Mouse (Mus musculus) CH12.LX (cell line): ENCODE results near the gene A630023A22Rik. TPM values are rescaled to one million over a fixed set of nuclear protein-coding genes. Genes with fewer than 3 reads are reported as not detected.

Experiments
- DNase-seq: peaks from one replicate; pipeline ENCODE4 v3.0.0-alpha.2; 2013; ENCODE audit errors: extremely low read depth
- H3K27ac ChIP-seq: 2 replicates; pipeline ENCODE4 v1.5.1; 2012; ENCODE audit warnings: low read depth, mild to moderate bottlenecking, control low read depth, moderate library complexity; ENCODE audit not compliant: insufficient read depth
- H3K27me3 ChIP-seq: replicated peaks from 2 replicates; pipeline ENCODE3; 2012; ENCODE audit warnings: inconsistent platforms
- H3K36me3 ChIP-seq, 2 experiments: replicated peaks in 1 of 2; 2 replicates each; pipeline versions ENCODE3 to v1.6.1; 2012; ENCODE audit warnings: inconsistent platforms in 1 of 2, low read length in 1 of 2, mild to moderate bottlenecking in 1 of 2, mixed read lengths in 1 of 2, moderate library complexity in 1 of 2; ENCODE audit not compliant: control insufficient read depth in 1 of 2, insufficient read depth in 1 of 2
- H3K4me1 ChIP-seq, 2 experiments: 2 replicates each; pipeline ENCODE4 v1.6.1; 2012; ENCODE audit warnings: inconsistent platforms in 1 of 2, moderate library complexity in 1 of 2; ENCODE audit not compliant: insufficient read depth in 2 of 2, control insufficient read depth in 1 of 2
- H3K4me2 ChIP-seq: 2 replicates; pipeline ENCODE4 v1.6.1; 2012; ENCODE audit warnings: low read depth, mild to moderate bottlenecking, control low read depth; ENCODE audit not compliant: poor library complexity, insufficient read depth, severe bottlenecking
- H3K4me3 ChIP-seq, 3 experiments: fragments of 150-350 bp in 1 of 3; sonication (generic) in 1 of 3; replicated peaks in 1 of 3; 2 replicates each; pipeline versions ENCODE3 to v1.5.1; 2011 to 2012; ENCODE audit warnings: low read depth in 2 of 3, low read length in 2 of 3, mild to moderate bottlenecking in 2 of 3, moderate library complexity in 2 of 3, control low read depth in 1 of 3, improper control_type of control experiment in 1 of 3, inconsistent platforms in 1 of 3, mixed read lengths in 1 of 3; ENCODE audit not compliant: poor library complexity in 1 of 3
- H3K79me2 ChIP-seq: replicated peaks from 2 replicates; pipeline ENCODE4 v1.6.1; 2012; ENCODE audit warnings: mild to moderate bottlenecking, moderate library complexity; ENCODE audit not compliant: control insufficient read depth, poor library complexity, insufficient read depth, severe bottlenecking; ENCODE audit errors: extremely low read depth
- H3K9ac ChIP-seq: 2 replicates; pipeline ENCODE4 v1.6.1; 2012; ENCODE audit warnings: low read depth, mild to moderate bottlenecking, control low read depth, moderate library complexity; ENCODE audit not compliant: insufficient read depth
- H3K9me3 ChIP-seq: replicated peaks from 2 replicates; pipeline ENCODE3; 2012; ENCODE audit warnings: low read length, inconsistent platforms, mixed read lengths
- BHLHE40 ChIP-seq: IDR thresholded peaks from 2 replicates; pipeline ENCODE4 v1.6.1; 2011; ENCODE audit warnings: mild to moderate bottlenecking, low read depth, low read length, improper control_type of control experiment
- CTCF ChIP-seq, 2 experiments: IDR thresholded peaks in 1 of 2; conservative IDR thresholded peaks in 1 of 2; 2 replicates each; pipeline ENCODE4 v1.5.1; 2011 to 2012; ENCODE audit warnings: low read depth in 2 of 2, low read length in 2 of 2, improper control_type of control experiment in 1 of 2, inconsistent platforms in 1 of 2, mild to moderate bottlenecking in 1 of 2, moderate library complexity in 1 of 2
- E2F4 ChIP-seq: IDR thresholded peaks from 2 replicates; pipeline ENCODE4 v1.6.1; 2011; ENCODE audit warnings: low read depth, low read length, improper control_type of control experiment; ENCODE audit not compliant: insufficient replicate concordance
- ETS1 ChIP-seq: conservative IDR thresholded peaks from 2 replicates; pipeline ENCODE4 v1.6.1; 2012; ENCODE audit warnings: low read depth, mild to moderate bottlenecking, inconsistent platforms, low read length, improper control_type of control experiment, moderate library complexity
- HCFC1 ChIP-seq: IDR thresholded peaks from 2 replicates; pipeline ENCODE4 v1.6.1; 2012; ENCODE audit warnings: low read depth, mild to moderate bottlenecking, inconsistent platforms, low read length, improper control_type of control experiment
- IRF4 ChIP-seq: IDR thresholded peaks from 2 replicates; pipeline ENCODE4 v1.6.1; 2014; ENCODE audit warnings: low read depth, mild to moderate bottlenecking, inconsistent platforms, low read length, improper control_type of control experiment
- JUN ChIP-seq: IDR thresholded peaks from 2 replicates; pipeline ENCODE4 v1.6.1; 2011; ENCODE audit warnings: low read depth, mild to moderate bottlenecking, low read length, improper control_type of control experiment, moderate library complexity; ENCODE audit not compliant: insufficient read depth
- JUND ChIP-seq: conservative IDR thresholded peaks from 2 replicates; pipeline ENCODE4 v1.6.1; 2011; ENCODE audit warnings: low read depth, low read length, improper control_type of control experiment
- KAT2A ChIP-seq: IDR thresholded peaks from 2 replicates; pipeline ENCODE4 v1.6.1; 2012; ENCODE audit warnings: low read length, improper control_type of control experiment, inconsistent platforms; ENCODE audit not compliant: insufficient replicate concordance
- MAFK ChIP-seq: IDR thresholded peaks from 2 replicates; pipeline ENCODE4 v1.6.1; 2011; ENCODE audit warnings: low read length, improper control_type of control experiment; ENCODE audit not compliant: insufficient replicate concordance
- MAX ChIP-seq: IDR thresholded peaks from 2 replicates; pipeline ENCODE4 v1.6.1; 2011; ENCODE audit warnings: low read length, improper control_type of control experiment
- MAZ ChIP-seq: IDR thresholded peaks from 2 replicates; pipeline ENCODE4 v1.6.1; 2012; ENCODE audit warnings: low read depth, mild to moderate bottlenecking, inconsistent platforms, low read length, improper control_type of control experiment, moderate library complexity
- MXI1 ChIP-seq: IDR thresholded peaks from 2 replicates; pipeline ENCODE4 v1.6.1; 2011; ENCODE audit warnings: mild to moderate bottlenecking, low read depth, low read length, improper control_type of control experiment
- NRF1 ChIP-seq: IDR thresholded peaks from 2 replicates; pipeline ENCODE4 v1.6.1; 2014; ENCODE audit warnings: low read depth, mild to moderate bottlenecking, inconsistent platforms, low read length, improper control_type of control experiment, moderate library complexity
- POLR2A ChIP-seq: IDR thresholded peaks from 2 replicates; pipeline ENCODE4 v1.6.1; 2011; ENCODE audit warnings: low read depth, mild to moderate bottlenecking, improper control_type of control experiment, low read length
- POLR2AphosphoS2 ChIP-seq: IDR thresholded peaks from 2 replicates; pipeline ENCODE4 v1.6.1; 2011; ENCODE audit warnings: low read depth, low read length, improper control_type of control experiment
- SIN3A ChIP-seq: IDR thresholded peaks from 2 replicates; pipeline ENCODE4 v1.6.1; 2012; ENCODE audit warnings: low read length, improper control_type of control experiment, inconsistent platforms
- TCF12 ChIP-seq: IDR thresholded peaks from 2 replicates; pipeline ENCODE4 v1.6.1; 2014; ENCODE audit warnings: low read depth, mild to moderate bottlenecking, inconsistent platforms, low read length, improper control_type of control experiment
- USF1 ChIP-seq: IDR thresholded peaks from 2 replicates; pipeline ENCODE4 v1.6.1; 2014; ENCODE audit warnings: low read depth, mild to moderate bottlenecking, inconsistent platforms, low read length, improper control_type of control experiment
- USF2 ChIP-seq: conservative IDR thresholded peaks from 2 replicates; pipeline ENCODE4 v1.6.1; 2011; ENCODE audit warnings: low read depth, low read length, improper control_type of control experiment
- ZC3H11A ChIP-seq: IDR thresholded peaks from 2 replicates; pipeline ENCODE4 v1.6.1; 2012; ENCODE audit warnings: low read depth, mild to moderate bottlenecking, inconsistent platforms, low read length, improper control_type of control experiment
- ZNF384 ChIP-seq: IDR thresholded peaks from 2 replicates; pipeline ENCODE4 v1.6.1; 2012; ENCODE audit warnings: low read depth, low read length, improper control_type of control experiment, inconsistent platforms
- dilution Hi-C: fragments of 300-500 bp; cut with MboI; formaldehyde crosslinking; loops from 2 replicates; pipeline ENCODE4 v1.14.3; 2020; ENCODE audit warnings: low sequenced_read_pairs; ENCODE audit not compliant: extremely low pct_unique_long_range_greater_than_20kb, extremely low pct_ligation_motif_present
- in situ Hi-C: fragments of 300-500 bp; cut with MboI; formaldehyde crosslinking; loops from 3 replicates; pipeline ENCODE4 v1.14.3; 2019; ENCODE audit warnings: low sequenced_read_pairs, low pct_ligation_motif_present, low pct_unique_long_range_greater_than_20kb, mixed read lengths
- polyA plus RNA-seq: library from polyadenylated mRNA; unstranded; fragments of >175 nt; gene quantifications from 2 replicates; pipeline ENCODE4 v1.2.1, GENCODE M21; 2012; ENCODE audit warnings: low read depth; ENCODE audit not compliant: insufficient read length
- total RNA-seq, 2 experiments: library from RNA; depleted of rRNA; stranded (reverse); fragments of 300-350 nt in 1 of 2; fragments of >200 nt in 1 of 2; gene quantifications; 2 replicates each; pipeline ENCODE4 v1.2.3; 2012 to 2014

A630023A22Rik gene
- total and polyA plus RNA-seq, 3 experiments, result 0.36 TPM; not detected in 2

- Histone ChIP-seq H3K27ac (no peak overlapping the region), H3K27me3 (no peaks in the 10 kb centered on the region), H3K36me3 (no peaks in the 10 kb centered on the region), H3K79me2 (no peaks in the 10 kb centered on the region), H3K4me1 (peaks cover 0 to 1% of the 10 kb centered on the region in 2 experiments; a peak in 1 of 4 replicates), H3K4me3 (no peak overlapping the region), H3K9me3 (no peaks in the 10 kb centered on the region), H3K9ac (no peak overlapping the region), H3K4me2 (no peak overlapping the region)
- dilution Hi-C loops, result no loop called here
- TF ChIP-seq KAT2A (no peak), ZC3H11A (no peak), POLR2AphosphoS2 (no peak), MXI1 (no peak), POLR2A (no peak), E2F4 (no peak), MAZ (no peak), JUN (no peak), NRF1 (no peak), USF1 (no peak), IRF4 (no peak), TCF12 (no peak)
- in situ Hi-C loops, result no loop called here
- no peak for DNase-seq
Measured at GRCm38 (mm10) chr14:34092856-34093255, 9.7 kb downstream of the A630023A22Rik start.

- in situ Hi-C loops, result no loop called here
- H3K36me3 ChIP-seq, result no peaks in the 10 kb centered on the region
- peaks cover 2 to 5% of the 10 kb centered on the region in 2 experiments; a peak in 1 of 4 replicates for H3K4me1 ChIP-seq
- dilution Hi-C loops, result no loop called here
- no peaks in the 10 kb centered on the region for H3K79me2 ChIP-seq
- TF ChIP-seq POLR2A, result no peak
- no peak for TF ChIP-seq ZNF384
- no peak for TF ChIP-seq USF1
- no peak for TF ChIP-seq HCFC1
- TF ChIP-seq CTCF (conservative IDR thresholded peaks at IDR 0.05 in 1 of 2, IDR thresholded peaks at IDR 0.05 in 1 of 2; ENCODE audit: low read depth in 2 of 2, low read length in 2 of 2), result no peak
- no peak for TF ChIP-seq MAX
- TF ChIP-seq MAFK, result no peak
- no peak for TF ChIP-seq ETS1
- TF ChIP-seq SIN3A, result no peak
- TF ChIP-seq USF2, result no peak
- TF ChIP-seq E2F4, result no peak
- no peak for TF ChIP-seq BHLHE40
- TF ChIP-seq JUND, result no peak
- TF ChIP-seq MAZ, result no peak
- no peak for TF ChIP-seq TCF12
- no peaks in the 10 kb centered on the region for H3K27me3 ChIP-seq
- no peaks in the 10 kb centered on the region for H3K9me3 ChIP-seq
- H3K27ac ChIP-seq, result no peak overlapping the region
- no peak for DNase-seq
- H3K9ac ChIP-seq, result no peak overlapping the region
- no peak overlapping the region for H3K4me2 ChIP-seq
- no peak overlapping the region for H3K4me3 ChIP-seq
Measured at GRCm38 (mm10) chr14:34091475-34091874, 11.1 kb downstream of the A630023A22Rik start.
